Mouse (Mus musculus) midbrain, embryonic 16.5 days (tissue): ENCODE results near the gene Sp1. TPM values are rescaled to one million over a fixed set of nuclear protein-coding genes. Genes with fewer than 3 reads are reported as not detected.

ENCODE experiments used
- ATAC-seq: fragments of 200-750 bp; cut with Nextera tagmentation; 2 replicates; pipeline ENCODE4 v1.8.0; 2017; ENCODE audit warnings: moderate TSS enrichment
- H3K27ac ChIP-seq: fragments of 300-500 bp; sonication (generic); 2 replicates; pipeline ENCODE4 v1.5.1; 2014; ENCODE audit warnings: mild to moderate bottlenecking, low read length, mixed read lengths
- H3K27me3 ChIP-seq: fragments of 300-500 bp; sonication (generic); 2 replicates; pipeline ENCODE4 v1.6.1; 2014; ENCODE audit warnings: low read depth, low read length, mixed read lengths; ENCODE audit not compliant: control insufficient read depth, insufficient read depth
- H3K36me3 ChIP-seq: fragments of 300-500 bp; sonication (generic); 2 replicates; pipeline ENCODE4 v1.6.1; 2014; ENCODE audit warnings: mild to moderate bottlenecking, low read length, moderate library complexity, mixed read lengths; ENCODE audit not compliant: control insufficient read depth, insufficient read depth
- H3K4me1 ChIP-seq: fragments of 300-500 bp; sonication (generic); 2 replicates; pipeline ENCODE4 v1.6.1; 2014; ENCODE audit warnings: mild to moderate bottlenecking, low read length, mixed read lengths; ENCODE audit not compliant: control insufficient read depth, insufficient read depth
- H3K4me2 ChIP-seq: fragments of 300-500 bp; sonication (generic); 2 replicates; pipeline ENCODE4 v1.6.1; 2014; ENCODE audit warnings: mild to moderate bottlenecking, low read length, mixed read lengths
- H3K4me3 ChIP-seq: fragments of 300-500 bp; sonication (generic); 2 replicates; pipeline ENCODE4 v1.5.1; 2014; ENCODE audit warnings: low read depth, mild to moderate bottlenecking, low read length, moderate library complexity, mixed read lengths
- H3K9ac ChIP-seq: fragments of 300-500 bp; sonication (generic); 2 replicates; pipeline ENCODE4 v1.6.1; 2014; ENCODE audit warnings: low read depth, low read length, mixed read lengths
- H3K9me3 ChIP-seq: fragments of 300-500 bp; sonication (generic); replicated peaks from 2 replicates; pipeline ENCODE4 v1.6.1; 2014; ENCODE audit warnings: mild to moderate bottlenecking, low read length, mixed read lengths; ENCODE audit not compliant: control insufficient read depth, poor library complexity, severe bottlenecking
- WGBS: fragments of 180-500 bp; shearing (Covaris S2); extraction: QIAGEN DNeasy Blood & Tissue Kit; methylation state at CpG from one replicate; pipeline ENCODE4 v1.1.7; 2014; 5-methylcytosine and 5-hydroxymethylcytosine counted together
- polyA plus RNA-seq: library from polyadenylated mRNA; unstranded; fragments of >200 nt; fragmentation: Nextera tagmentation; extraction: Ambion mirVana; gene quantifications from 2 replicates; pipeline ENCODE4 v1.2.1, GENCODE M21; 2015

Sp1 gene
- polyA plus RNA-seq, 1 experiment from 2014 or later = 3.1 TPM

GRCm38 (mm10) chr15:102392520-102392919 is 13.4 kb upstream of the Sp1 start:
- no peaks in the 10 kb centered on the region for H3K4me1 ChIP-seq
- H3K27me3 ChIP-seq = no peaks in the 10 kb centered on the region
- no peaks in the 10 kb centered on the region for H3K36me3 ChIP-seq
- H3K9me3 ChIP-seq = no peaks in the 10 kb centered on the region
- no peak overlapping the region for H3K9ac ChIP-seq
- H3K4me3 ChIP-seq = no peak overlapping the region
- H3K4me2 ChIP-seq = no peak overlapping the region
- no peak for ATAC-seq
- 18% methylated on average over 2 of the region's 2 CpGs for WGBS
- H3K27ac ChIP-seq = no peak overlapping the region

- Histone ChIP-seq H3K27me3 (no peaks in the 10 kb centered on the region), H3K36me3 (no peaks in the 10 kb centered on the region), H3K4me3 (no peak overlapping the region), H3K4me2 (no peak overlapping the region), H3K9ac (no peak overlapping the region), H3K27ac (no peak overlapping the region), H3K4me1 (no peaks in the 10 kb centered on the region; the same call in 1 of the 2 replicates), H3K9me3 (no peaks in the 10 kb centered on the region)
- no peak for ATAC-seq
These were observed 12.3 kb upstream of the Sp1 start for GRCm38 (mm10) chr15:102393584-102394014.

DNA sequence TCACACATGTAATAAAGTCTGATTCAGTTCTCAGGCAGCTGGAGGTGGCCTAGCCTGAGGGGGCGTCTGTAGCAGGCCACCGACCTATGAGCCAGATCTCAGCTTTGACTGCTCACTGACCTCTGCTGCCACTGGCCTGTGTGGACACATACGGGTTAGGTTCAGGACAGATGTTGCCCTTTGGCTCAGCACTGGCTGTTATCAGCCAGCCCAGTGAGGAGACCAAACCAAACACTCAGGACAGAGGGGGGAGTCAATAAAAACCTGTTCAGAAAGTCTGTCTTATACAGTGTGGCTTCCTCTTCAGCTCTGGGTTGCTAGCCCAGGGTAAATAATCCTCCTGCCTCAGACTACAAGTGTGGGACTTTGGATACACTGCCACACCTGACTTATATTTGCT is 10.9 kb upstream of the Sp1 start:
- no peak overlapping the region for H3K4me2 ChIP-seq
- no peak for ATAC-seq
- no peak overlapping the region for H3K9ac ChIP-seq
- no peaks in the 10 kb centered on the region for H3K9me3 ChIP-seq
- 10% methylated on average over 3 of the region's 3 CpGs for WGBS
- no peak overlapping the region for H3K4me3 ChIP-seq
- H3K4me1 ChIP-seq = peaks cover 2% of the 10 kb centered on the region; the same call in 1 of the 2 replicates
- H3K27me3 ChIP-seq = no peaks in the 10 kb centered on the region
- H3K27ac ChIP-seq = no peak overlapping the region
- no peaks in the 10 kb centered on the region for H3K36me3 ChIP-seq

DNA sequence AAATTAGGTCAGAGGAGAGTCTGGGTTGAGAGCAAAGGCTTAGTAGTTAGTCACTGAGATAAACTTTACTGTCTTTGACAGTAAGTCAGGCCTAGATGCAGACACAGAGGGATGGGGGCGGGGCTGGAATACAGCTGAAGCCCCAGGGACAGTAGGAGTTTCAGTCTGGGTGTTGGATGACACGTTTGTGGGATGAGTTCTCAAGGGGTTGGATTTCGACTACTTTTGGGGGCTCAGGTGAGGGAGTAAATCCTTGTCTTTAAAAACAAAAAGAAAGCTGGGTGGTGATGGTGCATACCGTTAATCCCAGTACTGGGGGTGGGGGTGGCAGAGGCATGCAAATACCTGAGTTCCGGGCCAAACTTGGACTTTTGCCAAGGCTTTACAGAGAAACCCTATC is 7.3 kb upstream of the Sp1 start:
- H3K36me3 ChIP-seq = no peaks in the 10 kb centered on the region
- no peak overlapping the region for H3K4me2 ChIP-seq
- H3K27ac ChIP-seq = no peak overlapping the region
- 22% methylated on average over 5 of the region's 5 CpGs for WGBS
- H3K27me3 ChIP-seq = no peaks in the 10 kb centered on the region
- H3K4me1 ChIP-seq = peaks cover 2% of the 10 kb centered on the region; the same call in 1 of the 2 replicates
- ATAC-seq = no peak
- H3K9ac ChIP-seq = no peak overlapping the region
- H3K9me3 ChIP-seq = no peaks in the 10 kb centered on the region
- no peak overlapping the region for H3K4me3 ChIP-seq

DNA sequence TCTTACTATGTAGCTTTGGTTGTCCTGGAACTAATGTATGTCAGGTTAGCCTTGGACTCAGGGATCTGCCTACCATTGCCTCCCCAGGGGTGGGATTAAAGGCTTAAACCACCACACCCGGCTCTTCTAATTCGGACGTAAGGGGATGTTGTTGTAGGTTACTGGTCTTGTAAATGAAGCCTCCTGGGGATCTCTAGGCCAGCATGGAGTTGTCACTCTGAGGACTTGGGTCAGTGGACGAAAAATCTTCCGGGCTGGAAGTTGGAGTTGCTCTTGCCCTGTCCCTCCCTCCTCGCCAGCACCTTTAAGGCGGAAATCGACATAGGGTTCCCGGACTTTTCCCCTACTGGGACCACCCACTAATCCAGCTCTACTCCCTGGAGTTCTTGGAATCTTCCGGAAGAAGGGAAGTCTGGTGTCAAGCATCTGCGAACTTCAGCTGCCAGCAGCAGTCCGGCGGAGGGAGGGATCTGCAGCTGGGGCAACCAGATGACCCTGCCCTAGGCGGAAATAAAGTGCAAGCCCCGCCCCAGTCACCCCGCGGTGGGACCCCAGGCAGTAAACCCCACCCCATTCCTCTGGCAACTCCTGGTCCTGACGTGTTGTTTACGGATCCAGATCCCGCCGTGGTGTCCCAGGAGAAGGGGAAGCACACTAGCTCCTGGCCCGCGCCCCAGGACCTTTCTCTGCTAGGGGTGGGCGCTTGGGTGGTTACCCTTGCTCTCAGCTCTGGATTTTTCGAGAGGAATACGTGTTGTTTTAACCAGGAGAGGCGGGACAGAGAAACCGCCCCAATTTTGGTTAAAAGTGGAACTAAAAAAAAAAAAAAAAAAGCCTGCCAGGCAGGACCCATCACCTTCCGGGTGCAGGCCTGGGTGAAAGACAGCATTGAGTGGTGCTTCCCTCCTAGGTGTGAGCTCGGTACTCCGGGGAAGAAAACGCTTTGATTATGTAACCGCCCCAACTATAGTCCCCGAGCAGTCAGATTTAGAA is 6.4 kb upstream of the Sp1 start:
- Histone ChIP-seq H3K36me3 (no peaks in the 10 kb centered on the region), H3K4me2 (peak overlapping the region; percentile 58), H3K27me3 (no peaks in the 10 kb centered on the region), H3K27ac (0 out of 2 replicates have a peak overlapping the region, but pooled peaks have one; percentile 19), H3K9me3 (no peaks in the 10 kb centered on the region), H3K4me1 (peaks cover 2% of the 10 kb centered on the region; the same call in 1 of the 2 replicates), H3K9ac (peak overlapping the region; percentile 47), H3K4me3 (peak overlapping the region; percentile 22)
- ATAC-seq = no peak
- WGBS = 5% methylated on average over 34 of the region's 34 CpGs

DNA sequence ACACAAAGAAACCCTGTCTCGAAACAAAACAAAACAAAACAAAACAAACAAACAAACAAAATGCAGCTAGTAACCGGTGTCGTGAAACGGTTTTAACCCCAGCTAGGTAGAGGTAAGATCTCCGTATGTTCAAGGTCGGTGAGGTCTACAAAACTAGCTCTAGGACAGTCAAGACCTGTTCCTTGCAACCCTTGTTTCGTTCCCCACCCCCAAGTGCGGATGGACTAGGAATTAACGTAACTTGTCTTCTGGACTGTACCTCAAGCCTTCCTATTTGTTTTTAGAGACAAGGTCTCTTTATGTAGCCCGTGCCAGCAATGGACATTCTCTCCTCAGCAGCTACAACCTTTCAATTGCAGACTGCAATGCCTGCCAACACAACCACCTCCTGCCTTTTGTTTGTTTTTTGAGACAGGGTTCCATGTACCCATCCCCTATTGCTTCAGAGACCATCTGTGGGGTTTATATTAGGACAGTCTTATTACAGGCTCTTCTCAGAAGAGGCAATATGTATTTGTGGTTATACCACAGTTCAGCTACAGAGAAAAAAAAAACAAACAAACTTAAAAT is 5.4 kb upstream of the Sp1 start:
- Histone ChIP-seq H3K9me3 (no peaks in the 10 kb centered on the region), H3K4me3 (no peak overlapping the region), H3K4me1 (peaks cover 5% of the 10 kb centered on the region; the same call in 1 of the 2 replicates), H3K4me2 (no peak overlapping the region), H3K36me3 (no peaks in the 10 kb centered on the region), H3K27me3 (no peaks in the 10 kb centered on the region), H3K27ac (no peak overlapping the region), H3K9ac (no peak overlapping the region)
- no peak for ATAC-seq
- WGBS = 84% methylated on average over 10 of the region's 10 CpGs

GRCm38 (mm10) chr15:102401278-102401677 is 4.7 kb upstream of the Sp1 start:
- Histone ChIP-seq H3K9ac (no peak overlapping the region), H3K27me3 (no peaks in the 10 kb centered on the region), H3K9me3 (no peaks in the 10 kb centered on the region), H3K4me2 (no peak overlapping the region), H3K27ac (no peak overlapping the region), H3K4me1 (peaks cover 5% of the 10 kb centered on the region; the same call in 1 of the 2 replicates), H3K4me3 (no peak overlapping the region), H3K36me3 (no peaks in the 10 kb centered on the region)
- WGBS = 74% methylated on average over 2 of the region's 2 CpGs
- no peak for ATAC-seq

DNA sequence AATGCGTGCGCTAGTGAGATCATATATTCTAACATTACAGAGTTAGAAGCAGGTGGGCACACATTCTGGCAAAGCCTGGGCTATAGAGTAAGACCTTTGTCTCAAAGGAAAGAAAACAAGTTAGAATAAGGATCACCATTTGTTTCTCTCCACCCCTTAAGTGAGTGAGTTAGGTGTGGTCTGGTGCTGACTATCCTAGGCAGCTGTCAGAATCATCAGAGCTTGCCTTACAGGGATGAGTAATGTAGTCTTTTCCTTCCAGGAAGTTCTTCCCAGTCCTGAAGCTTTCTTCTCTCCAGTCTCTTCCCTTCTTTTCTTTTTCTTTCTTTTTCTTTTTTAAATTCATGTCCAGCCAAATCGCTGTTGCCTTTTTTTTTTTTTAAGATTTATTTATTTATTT is 3.7 kb upstream of the Sp1 start:
- H3K9ac ChIP-seq = no peak overlapping the region
- peaks cover 8% of the 10 kb centered on the region for H3K4me1 ChIP-seq
- H3K27me3 ChIP-seq = no peaks in the 10 kb centered on the region
- no peak for ATAC-seq
- H3K36me3 ChIP-seq = no peaks in the 10 kb centered on the region
- H3K27ac ChIP-seq = no peak overlapping the region
- WGBS = 94% methylated on average over 3 of the region's 3 CpGs
- no peak overlapping the region for H3K4me3 ChIP-seq
- H3K9me3 ChIP-seq = no peaks in the 10 kb centered on the region
- no peak overlapping the region for H3K4me2 ChIP-seq
